Mouse (Mus musculus) lung, adult 2 months (tissue): ENCODE measurements around the gene Slc12a8.

Experiments used
- CTCF ChIP-seq: fragments of 200-500 bp; IDR thresholded peaks from 2 replicates; pipeline ENCODE4 v1.5.1; 2011; ENCODE audit warnings: mild to moderate bottlenecking, low read length, control low read depth; ENCODE audit not compliant: insufficient read depth
- POLR2A ChIP-seq: fragments of 200-500 bp; IDR thresholded peaks from 2 replicates; pipeline ENCODE4 v1.6.1; 2011; ENCODE audit warnings: low read depth, mild to moderate bottlenecking, control low read depth, low read length, borderline replicate concordance; ENCODE audit errors: extremely low read depth

- TF ChIP-seq CTCF (no peak), POLR2A (no peak)
These were observed 77.1 kb downstream of the Slc12a8 start for GRCm38 (mm10) chr16:33594037-33594771.
